Mouse (Mus musculus) E14TG2a.4 (cell line): Measurements from ENCODE around the gene Elfn1.

Experiments used
- CTCF ChIP-seq: conservative IDR thresholded peaks from 2 replicates; pipeline ENCODE4 v1.5.1; 2014; ENCODE audit warnings: low read length
- NANOG ChIP-seq: IDR thresholded peaks from 2 replicates; pipeline ENCODE4 v1.6.1; 2014; ENCODE audit warnings: borderline replicate concordance, low read length, mixed read lengths

DNA sequence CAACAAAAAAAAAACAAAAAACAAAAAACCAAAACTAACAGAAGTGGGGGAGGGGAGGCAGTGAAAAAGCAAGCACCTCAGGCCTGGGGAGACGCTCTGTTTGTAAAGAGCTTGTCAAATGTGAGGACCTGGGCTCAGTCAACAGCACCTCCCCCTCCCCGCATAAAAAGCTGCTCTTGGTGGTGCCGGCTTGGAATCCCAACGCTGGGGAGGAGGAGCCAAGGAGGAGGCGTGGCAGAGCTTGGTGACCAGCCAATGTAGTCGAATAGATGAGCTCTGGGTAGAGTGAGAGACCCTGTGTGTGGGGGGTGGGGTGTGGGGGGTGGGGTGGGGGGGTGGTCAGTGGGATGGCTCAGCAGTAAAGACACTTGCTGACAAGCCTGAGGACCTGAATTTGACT lies 91.2 kb downstream of the Elfn1 start:
- TF ChIP-seq CTCF (no peak), NANOG (no peak)
